Mouse (Mus musculus) forebrain, embryonic 16.5 days (tissue): Measurements from ENCODE around the gene Cuedc2. TPM values are rescaled to one million over a fixed set of nuclear protein-coding genes. Genes with fewer than 3 reads are reported as not detected.

Source experiments
- ATAC-seq: fragments of 200-750 bp; cut with Nextera tagmentation; 2 replicates; pipeline ENCODE4 v1.8.0; 2017; ENCODE audit warnings: mild to moderate bottlenecking, moderate library complexity
- H3K27ac ChIP-seq: fragments of 300-500 bp; sonication (generic); 2 replicates; pipeline ENCODE4 v1.5.1; 2014; ENCODE audit warnings: low read length, control low read depth
- H3K27me3 ChIP-seq: fragments of 300-500 bp; sonication (generic); replicated peaks from 2 replicates; pipeline ENCODE4 v1.6.1; 2014; ENCODE audit warnings: low read length; ENCODE audit not compliant: control insufficient read depth, insufficient read depth
- H3K36me3 ChIP-seq: fragments of 300-500 bp; sonication (generic); 2 replicates; pipeline ENCODE4 v1.6.1; 2014; ENCODE audit not compliant: control insufficient read depth, insufficient read depth
- H3K4me1 ChIP-seq: fragments of 300-500 bp; sonication (generic); replicated peaks from 2 replicates; pipeline ENCODE4 v1.6.1; 2014; ENCODE audit warnings: low read length; ENCODE audit not compliant: control insufficient read depth, insufficient read depth
- H3K4me2 ChIP-seq: fragments of 300-500 bp; sonication (generic); 2 replicates; pipeline ENCODE4 v1.6.1; 2014; ENCODE audit warnings: mild to moderate bottlenecking, low read length, control low read depth
- H3K4me3 ChIP-seq: fragments of 300-500 bp; sonication (generic); replicated peaks from 2 replicates; pipeline ENCODE4 v1.5.1; 2014; ENCODE audit warnings: mild to moderate bottlenecking, low read length, control low read depth
- H3K9ac ChIP-seq: fragments of 300-500 bp; sonication (generic); replicated peaks from 2 replicates; pipeline ENCODE4 v1.6.1; 2014; ENCODE audit warnings: low read depth, low read length, control low read depth
- H3K9me3 ChIP-seq: fragments of 300-500 bp; sonication (generic); 2 replicates; pipeline ENCODE4 v1.6.1; 2016; ENCODE audit warnings: low read length; ENCODE audit not compliant: control insufficient read depth
- WGBS: fragments of 180-500 bp; shearing (Covaris S2); extraction: QIAGEN DNeasy Blood & Tissue Kit; methylation state at CpG from one replicate; pipeline ENCODE4 v1.1.7; 2014; 5-methylcytosine and 5-hydroxymethylcytosine counted together
- polyA plus RNA-seq: library from polyadenylated mRNA; unstranded; fragments of >200 nt; fragmentation: Nextera tagmentation; extraction: Ambion mirVana; gene quantifications from 2 replicates; pipeline ENCODE4 v1.2.1, GENCODE M21; 2015

Gene Cuedc2
- polyA plus RNA-seq = 375 and 392 TPM in 2 replicates

- Histone ChIP-seq H3K9me3 (no peaks in the 10 kb centered on the region), H3K27ac (peak within 1 kb of the TSS; percentile 83), H3K4me1 (peaks cover 27% of the 10 kb centered on the region), H3K4me2 (peak within 1 kb of the TSS; percentile 94), H3K4me3 (peak within 1 kb of the TSS; percentile 87), H3K27me3 (no peaks in the 10 kb centered on the region), H3K36me3 (no peaks in the 10 kb centered on the region), H3K9ac (peak within 1 kb of the TSS; percentile 91)
- WGBS = under 1% methylated on average over 31 of the region's 31 CpGs
- ATAC-seq = peak; percentile 89
These were observed at the start of gene Cuedc2 for GRCm38 (mm10) chr19:46338331-46338936. Gene Cuedc2, minus strand, starts transcription at chr19:46338702.

GRCm38 (mm10) chr19:46382275-46382674 is 43.8 kb upstream of the Cuedc2 start:
- Histone ChIP-seq H3K36me3 (peaks cover 68% of the 10 kb centered on the region), H3K9ac (no peak overlapping the region), H3K9me3 (no peaks in the 10 kb centered on the region), H3K27me3 (no peaks in the 10 kb centered on the region), H3K4me3 (no peak overlapping the region), H3K4me2 (no peak overlapping the region), H3K4me1 (no peaks in the 10 kb centered on the region), H3K27ac (no peak overlapping the region)
- 93% methylated on average over 9 of the region's 9 CpGs for WGBS
- ATAC-seq = no peak

- H3K36me3 ChIP-seq = peaks cover 39% of the 10 kb centered on the region
- no peak for ATAC-seq
These were observed 37.4 kb upstream of the Cuedc2 start for GRCm38 (mm10) chr19:46375891-46376290.

GRCm38 (mm10) chr19:46375489-46375888 is 37.0 kb upstream of the Cuedc2 start:
- peak; percentile 60 for ATAC-seq
- whole genome bisulfite sequencing = 26% methylated on average over 5 of the region's 5 CpGs
- no peaks in the 10 kb centered on the region for H3K9me3 ChIP-seq
- H3K4me3 ChIP-seq = no peak overlapping the region
- no peak overlapping the region for H3K4me2 ChIP-seq
- H3K27ac ChIP-seq = no peak overlapping the region
- peaks cover 35% of the 10 kb centered on the region for H3K36me3 ChIP-seq
- no peaks in the 10 kb centered on the region for H3K27me3 ChIP-seq
- no peaks in the 10 kb centered on the region; the same call in 1 of the 2 replicates for H3K4me1 ChIP-seq
- H3K9ac ChIP-seq = no peak overlapping the region

More at GRCm38 (mm10) chr19:46375891-46376290, 37.4 kb upstream of the Cuedc2 start:
- H3K9me3 ChIP-seq = no peaks in the 10 kb centered on the region
- H3K4me3 ChIP-seq = no peak overlapping the region
- no peak overlapping the region for H3K27ac ChIP-seq
- H3K4me2 ChIP-seq = no peak overlapping the region
- H3K4me1 ChIP-seq = no peaks in the 10 kb centered on the region; the same call in 1 of the 2 replicates
- H3K27me3 ChIP-seq = no peaks in the 10 kb centered on the region
- WGBS = 54% methylated on average over 4 of the region's 4 CpGs
- H3K9ac ChIP-seq = no peak overlapping the region

GRCm38 (mm10) chr19:46374477-46375088 is 36.1 kb upstream of the Cuedc2 start:
- Histone ChIP-seq H3K27me3 (no peaks in the 10 kb centered on the region), H3K9me3 (no peaks in the 10 kb centered on the region), H3K27ac (no peak overlapping the region), H3K4me3 (no peak overlapping the region), H3K9ac (no peak overlapping the region), H3K36me3 (peaks cover 26% of the 10 kb centered on the region), H3K4me1 (no peaks in the 10 kb centered on the region; the same call in 1 of the 2 replicates), H3K4me2 (no peak overlapping the region)
- peak; percentile 60 for ATAC-seq
- WGBS = 51% methylated on average over 21 of the region's 21 CpGs

GRCm38 (mm10) chr19:46369204-46369603 is 30.7 kb upstream of the Cuedc2 start:
- Histone ChIP-seq H3K9me3 (no peaks in the 10 kb centered on the region), H3K36me3 (no peaks in the 10 kb centered on the region), H3K27me3 (no peaks in the 10 kb centered on the region), H3K27ac (no peak overlapping the region), H3K4me2 (no peak overlapping the region), H3K4me3 (no peak overlapping the region), H3K9ac (no peak overlapping the region), H3K4me1 (no peaks in the 10 kb centered on the region; the same call in 1 of the 2 replicates)
- 44% methylated on average over 4 of the region's 4 CpGs for WGBS
- ATAC-seq = no peak

- Histone ChIP-seq H3K36me3 (no peaks in the 10 kb centered on the region), H3K9me3 (no peaks in the 10 kb centered on the region), H3K9ac (no peak overlapping the region), H3K4me3 (no peak overlapping the region), H3K27me3 (no peaks in the 10 kb centered on the region), H3K4me1 (no peaks in the 10 kb centered on the region), H3K27ac (no peak overlapping the region), H3K4me2 (no peak overlapping the region)
- ATAC-seq = no peak
- WGBS = 87% methylated on average over 23 of the region's 23 CpGs
These were observed 29.5 kb upstream of the Cuedc2 start for GRCm38 (mm10) chr19:46367798-46368590.

- Histone ChIP-seq H3K4me2 (no peak overlapping the region), H3K9me3 (no peaks in the 10 kb centered on the region), H3K36me3 (no peaks in the 10 kb centered on the region), H3K27ac (no peak overlapping the region), H3K27me3 (no peaks in the 10 kb centered on the region), H3K4me1 (no peaks in the 10 kb centered on the region), H3K4me3 (no peak overlapping the region), H3K9ac (no peak overlapping the region)
- ATAC-seq = no peak
- WGBS = 87% methylated on average over 11 of the region's 11 CpGs
These were observed 24.9 kb upstream of the Cuedc2 start for GRCm38 (mm10) chr19:46363294-46364009.

- no peak overlapping the region for H3K4me3 ChIP-seq
- no peak for ATAC-seq
- WGBS = 70% methylated on average over 8 of the region's 8 CpGs
- no peaks in the 10 kb centered on the region for H3K36me3 ChIP-seq
- H3K9ac ChIP-seq = no peak overlapping the region
- no peak overlapping the region for H3K4me2 ChIP-seq
- H3K27ac ChIP-seq = no peak overlapping the region
- no peaks in the 10 kb centered on the region for H3K9me3 ChIP-seq
- 0 out of 2 replicates have a peak, but pooled peaks cover 4% of the 10 kb centered on the region for H3K27me3 ChIP-seq
- H3K4me1 ChIP-seq = peaks cover 4% of the 10 kb centered on the region
These were observed 23.6 kb upstream of the Cuedc2 start for GRCm38 (mm10) chr19:46362104-46362503.
